Mouse (Mus musculus) adrenal gland (tissue): ENCODE measurements around the gene S100a7a.

ENCODE experiments used
- intact Hi-C: fragments of 180-260 bp; cut with DNase I; formaldehyde crosslinking; loops from one replicate; pipeline ENCODE4 v1.15.1; 2025

S100a7a gene

GRCm38 (mm10) chr3:90627366-90627765, 26.5 kb upstream of the S100a7a start:
- intact Hi-C loops: no loop called here

GRCm38 (mm10) chr3:90627807-90628206, 26.0 kb upstream of the S100a7a start:
- intact Hi-C loops: no loop called here

- intact Hi-C loops: no loop called here
Observed at GRCm38 (mm10) chr3:90629298-90629697, 24.5 kb upstream of the S100a7a start.

GRCm38 (mm10) chr3:90631984-90632383, 21.8 kb upstream of the S100a7a start:
- intact Hi-C loops: no loop called here

GRCm38 (mm10) chr3:90638511-90639275, 15.1 kb upstream of the S100a7a start:
- intact Hi-C loops: no loop called here

- intact Hi-C loops: no loop called here
Observed at GRCm38 (mm10) chr3:90639511-90640154, 14.2 kb upstream of the S100a7a start.

GRCm38 (mm10) chr3:90640981-90641380, 12.8 kb upstream of the S100a7a start:
- intact Hi-C loops: no loop called here

GRCm38 (mm10) chr3:90644220-90644619, 9.6 kb upstream of the S100a7a start:
- intact Hi-C loops: no loop called here

GRCm38 (mm10) chr3:90647291-90647690, 6.5 kb upstream of the S100a7a start:
- intact Hi-C loops: loop anchor here (5.0 kb wide), 1 partner anchor 60 kb away; no protein-coding TSS in a partner anchor

GRCm38 (mm10) chr3:90648981-90649380, 4.8 kb upstream of the S100a7a start:
- intact Hi-C loops: loop anchor here (5.0 kb wide), 1 partner anchor 58 kb away; no protein-coding TSS in a partner anchor

GRCm38 (mm10) chr3:90649832-90650231, 4.0 kb upstream of the S100a7a start:
- intact Hi-C loops: loop anchor here (5.0 kb wide), 1 partner anchor 57 kb away; no protein-coding TSS in a partner anchor

GRCm38 (mm10) chr3:90652878-90653508, 824 bp upstream of the S100a7a start:
- intact Hi-C loops: no loop called here

GRCm38 (mm10) chr3:90657405-90657804, 3.6 kb downstream of the S100a7a start:
- intact Hi-C loops: no loop called here

- intact Hi-C loops: no loop called here
Observed at GRCm38 (mm10) chr3:90659364-90660044, 5.7 kb downstream of the S100a7a start.

- intact Hi-C loops: loop anchor here (2.0 kb wide), 1 partner anchor 45 kb away; no protein-coding TSS in a partner anchor
Observed at GRCm38 (mm10) chr3:90664219-90664618, 10.4 kb downstream of the S100a7a start.

GRCm38 (mm10) chr3:90668846-90669245, 15.0 kb downstream of the S100a7a start, which contains the start of gene S100a8:
S100a8 (plus strand) TSS chr3:90668978.
- intact Hi-C loops: no loop called here

- intact Hi-C loops: no loop called here
Observed at GRCm38 (mm10) chr3:90678656-90679055, 24.8 kb downstream of the S100a7a start.

GRCm38 (mm10) chr3:90683929-90684328, 30.1 kb downstream of the S100a7a start:
- intact Hi-C loops: no loop called here

- intact Hi-C loops: no loop called here
Observed at GRCm38 (mm10) chr3:90686835-90687234, 33.0 kb downstream of the S100a7a start.

GRCm38 (mm10) chr3:90693496-90693895, 39.7 kb downstream of the S100a7a start:
- intact Hi-C loops: no loop called here

- intact Hi-C loops: no loop called here
Observed at GRCm38 (mm10) chr3:90695613-90696012, 41.8 kb downstream of the S100a7a start, which contains the start of gene S100a9. S100a9 (minus strand) TSS chr3:90695721.
